Mouse (Mus musculus) myocyte (in vitro differentiated cells): ENCODE measurements around the gene Rab3il1.

Experiments used
- CEBPB ChIP-seq: IDR thresholded peaks from 2 replicates; pipeline ENCODE4 v1.6.1; 2011; ENCODE audit warnings: mild to moderate bottlenecking, moderate library complexity; ENCODE audit not compliant: poor library complexity, insufficient read depth, severe bottlenecking
- E2F4 ChIP-seq: IDR thresholded peaks from one replicate; pipeline ENCODE4 v1.6.1; 2011; ENCODE audit warnings: mild to moderate bottlenecking, control low read depth, moderate library complexity; ENCODE audit not compliant: insufficient read depth
- MAX ChIP-seq: IDR thresholded peaks from one replicate; pipeline ENCODE4 v1.6.1; 2011; ENCODE audit warnings: low read depth, mild to moderate bottlenecking, control low read depth
- MYOD1 ChIP-seq, 3 experiments: IDR thresholded peaks; one replicate each; pipeline ENCODE4 v1.6.1; 2011; ENCODE audit warnings: control low read depth in 2 of 3, low read depth in 2 of 3, mild to moderate bottlenecking in 2 of 3, moderate library complexity in 1 of 3; ENCODE audit not compliant: insufficient read length in 2 of 3, control insufficient read depth in 1 of 3
- MYOG ChIP-seq, 3 experiments: IDR thresholded peaks; one replicate each; pipeline ENCODE4 v1.6.1; 2011; ENCODE audit warnings: control low read depth in 2 of 3, low read depth in 2 of 3, mild to moderate bottlenecking in 2 of 3; ENCODE audit not compliant: insufficient read length in 2 of 3, control insufficient read depth in 1 of 3, insufficient read depth in 1 of 3
- POLR2A ChIP-seq: IDR thresholded peaks from one replicate; pipeline ENCODE4 v1.6.1; 2011; ENCODE audit warnings: low read depth, mild to moderate bottlenecking, control low read depth, moderate library complexity; ENCODE audit not compliant: insufficient read length
- POLR2AphosphoS2 ChIP-seq: IDR thresholded peaks from one replicate; pipeline ENCODE4 v1.6.1; 2011; ENCODE audit warnings: low read depth, control low read depth; ENCODE audit not compliant: insufficient read length
- REST ChIP-seq: IDR thresholded peaks from one replicate; pipeline ENCODE4 v1.6.1; 2011; ENCODE audit warnings: mild to moderate bottlenecking, control low read depth, moderate library complexity; ENCODE audit not compliant: insufficient read depth, insufficient read length
- SRF ChIP-seq: IDR thresholded peaks from one replicate; pipeline ENCODE4 v1.6.1; 2011; ENCODE audit warnings: low read depth; ENCODE audit not compliant: control insufficient read depth, insufficient read length
- TCF12 ChIP-seq: IDR thresholded peaks from one replicate; pipeline ENCODE4 v1.6.1; 2011; ENCODE audit warnings: mild to moderate bottlenecking, control low read depth; ENCODE audit not compliant: poor library complexity, insufficient read depth, severe bottlenecking
- TCF3 ChIP-seq: IDR thresholded peaks from one replicate; pipeline ENCODE4 v1.6.1; 2011; ENCODE audit warnings: low read depth, control low read depth; ENCODE audit not compliant: insufficient read length
- USF1 ChIP-seq: IDR thresholded peaks from one replicate; pipeline ENCODE4 v1.6.1; 2011; ENCODE audit warnings: low read depth, mild to moderate bottlenecking, control low read depth, moderate library complexity

- TF ChIP-seq POLR2A: no peak
- TF ChIP-seq USF1: no peak
- no peak for TF ChIP-seq POLR2AphosphoS2
- TF ChIP-seq CEBPB: no peak
- no peak for TF ChIP-seq E2F4
- no peak for TF ChIP-seq TCF12
- TF ChIP-seq MYOD1 (IDR thresholded peaks at IDR 0.05; ENCODE audit: control insufficient read depth in 1 of 3, insufficient read length in 2 of 3, low read depth in 2 of 3): no peak
- no peak for TF ChIP-seq REST
- no peak for TF ChIP-seq MAX
- no peak for TF ChIP-seq MYOG (IDR thresholded peaks at IDR 0.05; ENCODE audit: control insufficient read depth in 1 of 3, insufficient read depth in 1 of 3, insufficient read length in 2 of 3, low read depth in 2 of 3)
- TF ChIP-seq SRF: no peak
- TF ChIP-seq TCF3: no peak
Observed at GRCm38 (mm10) chr19:10070186-10070980, 68.9 kb downstream of the Rab3il1 start.
